In genomic region chr11:74557456-74558230, GRCm38 (mm10) we compare ENCODE assay signal across 10 mouse cellular contexts. TPM values are rescaled to one million over a fixed set of nuclear protein-coding genes. Genes with fewer than 3 reads are reported as not detected.
DNase-seq lines count a peak whose midpoint lies in the region; ATAC-seq and TF ChIP-seq lines count a peak whose summit lies in the region.
"Had no signal": no experiment of that assay in that cellular context is flagged by ENCODE, and none has a peak within 500 bp of the region (broad histone marks: within the 10 kb centered on the region; RNA-seq: fewer than 3 reads in every experiment).

No protein-coding gene starts in this region.

- no peak for TF ChIP-seq CTCF in heart, postnatal 0 days (IDR thresholded peaks at IDR 0.05; ENCODE audit: low read depth)
- no peak for TF ChIP-seq CTCF in cortical plate, adult 2 months (IDR thresholded peaks at IDR 0.05; ENCODE audit: extremely low read depth, insufficient read depth, low read length)
- no peak for TF ChIP-seq CTCF in olfactory bulb, adult 2 months (IDR thresholded peaks at IDR 0.05; ENCODE audit: insufficient read depth, low read depth, low read length)

- H3K9ac ChIP-seq in heart, postnatal 0 days (replicated peaks; ENCODE audit: low read depth, low read length): no peak overlapping the region
- H3K9ac ChIP-seq: forebrain, postnatal 0 days had no signal

- no peak overlapping the region for H3K4me2 ChIP-seq in heart, postnatal 0 days (ENCODE audit: low read depth, low read length)

- no peak overlapping the region for H3K27ac ChIP-seq in heart, postnatal 0 days (ENCODE audit: low read depth)
- H3K27ac ChIP-seq in cortical plate, adult 2 months (ENCODE audit: insufficient read depth, low read length): peak overlapping the region; percentile 63; the same call in 1 of the 2 replicates
- H3K27ac ChIP-seq in olfactory bulb, adult 2 months (ENCODE audit: insufficient read depth, low read depth, low read length): peak overlapping the region; percentile 78

- TF ChIP-seq POLR2A in cortical plate, adult 2 months (IDR thresholded peaks at IDR 0.05; ENCODE audit: extremely low read depth, insufficient read depth, low read length): no peak
- TF ChIP-seq POLR2A in olfactory bulb, adult 2 months (IDR thresholded peaks at IDR 0.05; ENCODE audit: insufficient read depth, low read depth, low read length): no peak

- DNase-seq in heart, postnatal 0 days (ENCODE audit: low spot score): peak; percentile 36
- no peak for DNase-seq in heart, adult 11 months
- DNase-seq in lung, postnatal 10 days: peak; percentile 49
- no peak for DNase-seq in lung, postnatal 25 days (ENCODE audit: low spot score)
- no peak for DNase-seq in gastrocnemius, postnatal 25 days
- DNase-seq in layer of hippocampus, adult 18-20 months (ENCODE audit: low spot score in 2 of 2): no peak
- DNase-seq: forebrain, postnatal 0 days; right cerebral cortex, postnatal 25 days had no signal

- H3K36me3 ChIP-seq in heart, postnatal 0 days (replicated peaks; ENCODE audit: control insufficient read depth, insufficient read depth, low read length): no peaks in the 10 kb centered on the region

- H3K4me3 ChIP-seq in heart, postnatal 0 days (ENCODE audit: low read depth, low read length): no peak overlapping the region
- 0 out of 2 replicates have a peak overlapping the region, but pooled peaks have one; percentile 11 for H3K4me3 ChIP-seq in cortical plate, adult 2 months (ENCODE audit: insufficient read depth, low read length)
- no peak overlapping the region for H3K4me3 ChIP-seq in olfactory bulb, adult 2 months (ENCODE audit: insufficient read depth, low read depth, low read length)

- TF ChIP-seq EP300 in heart, postnatal 0 days (IDR thresholded peaks at IDR 0.05; ENCODE audit: low read depth): no peak

- ATAC-seq in heart, postnatal 0 days (ENCODE audit: insufficient read depth, low read depth): no peak; the same call in 1 of the 2 replicates
- ATAC-seq: forebrain, postnatal 0 days had no signal

- H3K9me3 ChIP-seq in heart, postnatal 0 days (replicated peaks; ENCODE audit: control insufficient read depth, low read length): no peaks in the 10 kb centered on the region

- 34% methylated on average over 11 of the region's 11 CpGs for WGBS in heart, postnatal 0 days
- 38% methylated on average over 11 of the region's 11 CpGs for WGBS in olfactory bulb, adult 2 months

- H3K27me3 ChIP-seq in heart, postnatal 0 days (ENCODE audit: control insufficient read depth, insufficient read depth, low read length): no peaks in the 10 kb centered on the region

- H3K4me1 ChIP-seq in heart, postnatal 0 days (ENCODE audit: control insufficient read depth, insufficient read depth): peaks cover 15% of the 10 kb centered on the region
- peaks cover 17% of the 10 kb centered on the region for H3K4me1 ChIP-seq in cortical plate, adult 2 months (ENCODE audit: control insufficient read depth, insufficient read depth, low read length)
- H3K4me1 ChIP-seq in olfactory bulb, adult 2 months (ENCODE audit: control insufficient read depth, insufficient read depth, low read length): peaks cover 51% of the 10 kb centered on the region

RNA-seq across cellular contexts. Expression of gene Rap1gap2, which starts 53.1 kb away (rescaled TPM):
- total RNA-seq in heart, postnatal 0 days (2014; rRNA removed; ENCODE audit: low replicate concordance): 16.5 and 34.4 TPM in 2 replicates
- 3.8 and 5.6 TPM in 2 replicates for polyA plus RNA-seq in heart, postnatal 0 days (2015; fragmentation: Nextera tagmentation; extraction: Ambion mirVana)
- 133 and 135 TPM in 2 replicates for polyA plus RNA-seq in cortical plate, adult 2 months (2012; rRNA removed)
- not detected in 2 replicates for polyA plus RNA-seq in olfactory bulb, adult 2 months (2012; ENCODE audit: insufficient read depth, insufficient read length, low replicate concordance, missing spikeins)
- 10 to 100 TPM in 1 of 2 experiments, 1 to 10 TPM in 1; 6.2 to 10.7 TPM for total RNA-seq in gastrocnemius, postnatal 25 days (2021)
- total RNA-seq in layer of hippocampus, adult 18-20 months (2021): 100 to 1,000 TPM; 125 to 142 TPM

Comparison
In these comparisons a context has a peak if more than half of its experiments do, and no peak if none do; other contexts are left out.
1. DNase-seq: peak in heart, postnatal 0 days (single experiment) and lung, postnatal 10 days (single experiment); none in heart, adult 11 months (single experiment), lung, postnatal 25 days (single experiment), gastrocnemius, postnatal 25 days (single experiment) and layer of hippocampus, adult 18-20 months (0 of 2).